In genomic region chr9:43959541-43959940, GRCm38 (mm10) we compare ENCODE assay signal across 9 mouse cellular contexts.
A peak's percentile ranks its signal among the peaks of the same experiment; 100 is the strongest.
DNase-seq lines count a peak whose midpoint lies in the region; ATAC-seq and TF ChIP-seq lines count a peak whose summit lies in the region.
"Had no signal": no experiment of that assay in that cellular context is flagged by ENCODE, and none has a peak within 500 bp of the region (broad histone marks: within the 10 kb centered on the region; RNA-seq: fewer than 3 reads in every experiment).

No protein-coding gene starts in this region.

- H3K27ac ChIP-seq in liver, embryonic 12.5 days = no peak overlapping the region
- no peak overlapping the region for H3K27ac ChIP-seq in intestine, postnatal 0 days (ENCODE audit: low read depth, low read length)
- no peak overlapping the region for H3K27ac ChIP-seq in left cerebral cortex, adult 2 months

- no peak overlapping the region for H3K9ac ChIP-seq in liver, embryonic 12.5 days
- no peak overlapping the region for H3K9ac ChIP-seq in intestine, postnatal 0 days (ENCODE audit: low read depth, low read length)

- peak; percentile 44 for DNase-seq in CD4-positive, CD25-positive, alpha-beta regulatory T cell, adult 2 months (ENCODE audit: low read depth, low spot score)
- DNase-seq in liver = peak; percentile 70
- peak; percentile 29 to 53 for DNase-seq in lung, postnatal 4 days
- no peak for DNase-seq in left cerebral cortex, adult 2 months (ENCODE audit: extremely low spot score in 1 of 2, low spot score in 2 of 2)

- H3K9me3 ChIP-seq in liver, embryonic 12.5 days (replicated peaks) = no peaks in the 10 kb centered on the region
- H3K9me3 ChIP-seq in intestine, postnatal 0 days (ENCODE audit: control insufficient read depth) = no peaks in the 10 kb centered on the region

- no peak for TF ChIP-seq CTCF in intestine, postnatal 0 days (IDR thresholded peaks at IDR 0.05; ENCODE audit: low read depth)
- no peak for TF ChIP-seq CTCF in left cerebral cortex, adult 2 months (IDR thresholded peaks at IDR 0.05)

- no peak overlapping the region for H3K4me2 ChIP-seq in liver, embryonic 12.5 days
- H3K4me2 ChIP-seq in intestine, postnatal 0 days (replicated peaks; ENCODE audit: low read depth) = no peak overlapping the region

- intact Hi-C loops in left cerebral cortex, adult 2 months (cut with DNase I) = no loop called here

- no peaks in the 10 kb centered on the region for H3K4me1 ChIP-seq in liver, embryonic 12.5 days
- no peaks in the 10 kb centered on the region for H3K4me1 ChIP-seq in intestine, postnatal 0 days (replicated peaks; ENCODE audit: control insufficient read depth, insufficient read depth, low read length)

- H3K27me3 ChIP-seq in liver, embryonic 12.5 days (replicated peaks) = no peaks in the 10 kb centered on the region
- H3K27me3 ChIP-seq in intestine, postnatal 0 days (replicated peaks; ENCODE audit: control insufficient read depth, insufficient read depth, low read length) = no peaks in the 10 kb centered on the region; the same call in 1 of the 2 replicates

- no peaks in the 10 kb centered on the region for H3K36me3 ChIP-seq in liver, embryonic 12.5 days
- no peaks in the 10 kb centered on the region for H3K36me3 ChIP-seq in intestine, postnatal 0 days (ENCODE audit: control insufficient read depth, insufficient read depth)

- H3K4me3 ChIP-seq in liver, embryonic 12.5 days = no peak overlapping the region
- H3K4me3 ChIP-seq in intestine, postnatal 0 days (ENCODE audit: low read depth, low read length) = no peak overlapping the region
- H3K4me3 ChIP-seq in left cerebral cortex, adult 2 months = no peak overlapping the region
- H3K4me3 ChIP-seq: erythroblast, embryonic 14.5 days had no signal

- ATAC-seq in CD4-positive, CD25-positive, alpha-beta regulatory T cell, adult 4 months = no peak
- ATAC-seq in liver, embryonic 12.5 days = no peak
- peak; percentile 62; the same call in 1 of the 2 replicates for ATAC-seq in common myeloid progenitor, adult 5-6 weeks (replicated peaks; ENCODE audit: low read depth, poor library complexity, severe bottlenecking)
- ATAC-seq in intestine, postnatal 0 days = no peak

- WGBS in liver, embryonic 12.5 days (ENCODE audit: insufficient replicate concordance) = 26% methylated on average over 9 of the region's 9 CpGs
- WGBS in intestine, postnatal 0 days = 23% methylated on average over 9 of the region's 9 CpGs

Comparison
In these comparisons a context has a peak if more than half of its experiments do, and no peak if none do; other contexts are left out.
1. DNase-seq: peak in CD4-positive, CD25-positive, alpha-beta regulatory T cell, adult 2 months (single experiment), liver (single experiment) and lung, postnatal 4 days (2 of 2); none in left cerebral cortex, adult 2 months (0 of 2).